Mouse (Mus musculus) urinary bladder, postnatal 4 days (tissue): ENCODE data around the gene Kars.
A peak's percentile ranks its signal among the peaks of the same experiment; 100 is the strongest.

Experiments
- DNase-seq, 2 experiments: peaks; one replicate each; pipeline ENCODE4 v3.0.0; 2021 to 2022; ENCODE audit warnings: low spot score in 2 of 2

The Kars gene

DNA sequence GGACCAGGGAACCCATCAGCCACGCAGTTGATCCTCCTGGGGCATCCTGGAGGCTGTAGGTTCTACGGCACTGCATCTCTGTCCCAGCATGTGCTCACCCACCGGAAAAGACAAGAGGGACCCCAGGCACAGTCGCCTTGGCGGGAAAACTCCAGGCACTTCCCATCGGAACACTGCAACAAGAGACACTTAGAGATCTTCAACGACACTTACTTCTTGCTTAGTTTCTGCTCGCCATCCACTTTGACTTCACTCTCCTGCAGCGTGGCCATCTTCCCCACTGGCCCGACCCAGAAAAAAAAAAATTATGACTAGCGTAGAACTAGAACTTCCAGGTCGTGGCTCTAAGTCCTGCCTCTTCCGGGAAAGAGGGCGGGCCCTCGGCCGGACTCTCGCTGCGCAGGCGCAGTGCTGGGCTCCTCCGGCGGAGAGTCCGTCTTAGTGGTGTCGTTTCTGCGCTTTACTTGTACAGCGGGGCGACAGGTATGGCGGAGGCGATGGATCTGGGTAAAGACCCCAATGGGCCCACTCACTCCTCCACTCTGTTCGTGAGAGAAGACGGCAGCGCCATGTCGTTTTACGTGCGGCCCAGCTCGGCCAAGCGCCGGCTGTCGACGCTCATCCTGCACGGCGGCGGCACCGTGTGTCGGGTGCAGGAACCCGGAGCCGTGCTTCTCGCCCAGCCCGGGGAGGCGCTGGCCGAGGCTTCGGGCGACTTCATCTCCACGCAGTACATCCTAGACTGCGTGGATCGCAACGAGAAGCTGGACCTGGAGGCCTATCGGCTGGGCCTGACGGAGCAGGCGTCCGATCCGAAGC is at the start of gene Kars, which contains the start of gene Terf2ip:
Kars (minus strand) TSS at position 327 of the 819 bp plus-strand sequence.
Terf2ip (plus strand) TSS at position 402 of the 819 bp plus-strand sequence.
- DNase-seq: peak; percentile 90 to 91

DNA sequence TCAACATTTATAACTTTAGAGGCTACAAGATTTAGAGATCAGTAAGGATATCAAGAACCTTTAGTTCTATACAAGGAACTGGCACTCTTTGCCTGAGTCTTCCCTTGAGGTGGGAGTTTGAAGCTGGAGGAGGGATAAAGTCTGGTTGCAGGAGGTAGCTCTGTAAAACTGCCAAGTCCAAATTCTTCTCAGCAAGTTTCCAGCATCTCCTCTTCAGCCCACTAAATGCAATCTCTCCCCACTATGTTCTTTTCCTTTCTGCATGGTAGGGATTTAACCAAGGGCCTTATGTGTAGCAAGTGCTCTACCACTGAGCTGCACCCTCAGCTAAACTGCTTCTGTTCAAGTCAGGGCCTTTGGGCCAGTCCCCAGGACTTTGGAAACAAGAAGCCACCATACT is 43.3 kb upstream of the Kars start:
- no peak for DNase-seq

DNA sequence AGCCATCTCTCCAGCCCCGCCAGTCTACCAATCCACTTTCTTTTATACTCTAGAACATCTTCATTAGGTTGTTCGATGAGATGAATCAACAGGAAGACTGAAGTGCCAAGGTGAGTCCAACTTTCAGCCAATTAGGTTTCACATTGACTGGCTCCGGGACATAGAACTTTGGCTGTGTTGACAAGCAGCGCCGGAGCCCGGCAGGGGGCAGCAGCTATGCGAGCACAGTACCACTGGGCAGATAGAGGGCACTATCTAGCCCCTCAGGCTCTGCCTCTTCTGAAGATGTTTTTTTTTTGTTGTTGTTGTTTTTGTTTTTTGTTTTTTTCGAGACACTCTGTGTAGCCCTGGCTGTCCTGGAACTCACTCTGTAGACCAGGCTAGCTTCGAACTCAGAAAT is 40.4 kb upstream of the Kars start:
- DNase-seq: no peak

DNA sequence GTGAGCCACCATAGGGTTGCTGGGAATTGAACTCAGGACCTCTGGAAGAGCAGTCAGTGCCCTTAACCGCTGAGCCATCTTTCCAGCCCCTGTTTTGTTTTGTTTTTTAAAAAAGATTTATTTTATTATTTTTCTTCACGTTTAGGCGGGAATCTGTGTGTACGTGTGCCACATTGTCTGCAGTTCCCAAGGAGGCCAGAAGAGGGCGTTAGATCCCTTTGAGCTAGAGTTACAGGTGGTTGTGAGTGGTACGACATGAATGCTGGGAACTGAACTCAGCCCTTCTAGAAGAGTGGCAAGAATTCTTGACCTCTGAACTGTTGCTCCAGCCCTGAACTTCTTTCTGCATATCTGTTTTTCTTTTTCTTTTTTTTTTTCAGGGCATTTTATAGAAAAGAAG is 38.9 kb upstream of the Kars start:
- DNase-seq: no peak

DNA sequence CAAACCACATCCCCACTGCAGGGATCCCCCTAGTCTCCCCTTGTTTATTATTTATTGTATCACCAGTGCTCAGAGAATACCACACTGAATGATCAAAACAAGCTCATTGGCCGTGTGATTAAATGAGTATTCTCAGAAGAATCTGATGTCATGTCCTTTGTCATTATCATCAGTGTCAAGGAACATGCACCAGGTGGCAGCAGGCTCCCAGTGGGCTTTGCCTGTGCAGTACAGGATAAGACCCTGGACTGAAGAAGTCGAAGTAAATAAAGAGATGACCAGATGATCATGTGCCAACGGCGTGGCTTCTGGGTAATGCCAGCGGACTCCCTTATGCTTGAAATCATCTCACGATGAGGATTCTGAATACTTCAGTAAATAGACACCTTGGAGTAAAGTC is 37.2 kb upstream of the Kars start:
- no peak for DNase-seq

DNA sequence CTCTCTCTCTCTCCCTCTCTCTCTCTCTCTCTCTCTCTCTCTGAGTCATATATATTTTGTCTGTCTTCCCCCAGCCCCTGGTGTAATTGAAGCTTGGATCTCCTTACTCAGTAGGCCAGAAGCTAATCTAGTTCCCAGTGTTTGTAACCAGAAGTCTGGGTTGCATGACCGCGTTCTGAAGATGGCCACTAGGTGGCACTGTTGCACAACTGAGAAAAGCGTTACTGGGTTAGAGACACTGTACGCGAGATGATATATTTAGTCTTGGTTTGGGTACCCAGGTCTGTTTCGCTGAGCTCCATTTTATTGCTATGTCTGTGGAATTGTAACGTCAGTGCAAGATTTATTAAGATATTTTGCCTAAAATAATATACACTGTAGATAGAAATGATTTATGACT is 34.8 kb upstream of the Kars start:
- DNase-seq: peak; percentile 38 to 84

DNA sequence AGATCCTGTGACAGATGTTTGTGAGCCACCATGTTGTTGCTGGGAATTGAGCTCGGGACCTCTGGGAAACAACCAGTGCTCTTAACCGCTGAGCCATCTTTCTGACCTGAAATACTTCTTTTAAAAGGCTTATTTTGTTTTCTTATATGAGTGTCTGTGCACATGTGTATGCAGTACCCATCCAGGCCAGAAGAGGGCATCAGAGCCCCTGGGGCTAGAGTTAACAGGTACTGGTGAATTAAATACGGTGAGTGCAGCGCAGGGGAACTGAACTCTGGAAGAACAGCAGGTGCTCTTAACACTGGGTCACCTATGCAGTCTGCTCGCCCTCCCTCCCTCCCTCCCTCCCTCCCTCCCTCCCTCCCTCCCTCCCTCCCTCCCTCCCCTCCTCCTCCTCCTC is 34.1 kb upstream of the Kars start:
- no peak for DNase-seq

DNA sequence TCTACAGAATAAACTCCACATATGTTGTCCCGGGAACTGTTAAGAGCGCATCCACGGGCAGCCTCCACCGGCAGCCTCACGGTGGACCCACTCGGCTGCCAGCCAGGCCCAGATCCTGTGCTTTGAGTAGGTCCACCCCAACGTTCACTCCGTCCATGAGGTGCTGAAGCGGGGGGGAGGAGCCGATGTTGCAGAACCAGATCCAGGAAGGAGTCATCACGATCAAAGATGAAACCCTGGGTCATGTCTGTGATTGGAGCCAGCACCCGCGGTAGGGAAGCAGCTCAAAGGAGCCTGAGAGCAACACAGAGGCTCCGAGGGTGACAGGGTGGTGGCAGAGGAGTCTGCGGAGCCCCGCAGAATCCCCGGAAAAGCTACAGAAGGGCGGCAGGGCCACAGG is 26.4 kb upstream of the Kars start:
- no peak for DNase-seq

DNA sequence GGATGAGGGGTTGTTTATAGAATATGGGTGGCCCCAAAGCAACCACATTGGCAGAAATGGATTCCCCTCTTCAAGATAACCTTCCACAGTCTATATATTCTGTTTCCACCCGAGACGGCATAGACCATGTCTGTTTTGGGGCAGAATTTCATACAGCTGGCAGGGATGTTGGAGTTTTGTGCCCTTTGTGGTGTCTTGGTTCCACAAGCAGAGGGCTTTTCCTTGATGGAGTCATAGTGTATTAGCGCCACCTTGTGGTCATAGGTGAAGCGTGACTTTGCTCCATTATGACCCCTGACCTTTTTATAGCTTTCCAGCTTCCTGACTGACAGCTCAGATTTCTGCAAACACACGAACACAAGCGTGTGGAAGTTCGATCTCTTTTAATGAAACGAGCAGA is 23.5 kb upstream of the Kars start:
- DNase-seq: no peak

DNA sequence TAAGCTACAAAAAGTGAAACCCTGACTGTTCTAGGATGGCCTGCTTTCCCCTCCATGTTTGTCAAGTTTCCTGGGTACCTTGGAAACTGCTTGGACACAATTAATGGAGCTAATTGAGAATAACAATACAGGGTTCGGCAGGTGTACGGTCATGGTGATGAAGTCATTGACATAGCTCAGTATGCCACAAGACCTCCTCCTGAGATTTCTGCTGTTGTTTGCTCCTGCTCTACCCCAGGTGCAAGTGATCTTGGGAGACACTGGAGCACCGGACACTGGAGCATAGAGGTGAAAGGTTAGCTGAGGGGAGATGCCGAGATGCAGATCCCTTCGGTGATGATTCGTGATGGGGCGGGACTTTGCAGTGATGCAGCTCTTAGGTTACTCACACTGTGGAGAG is 21.9 kb upstream of the Kars start:
- no peak for DNase-seq

DNA sequence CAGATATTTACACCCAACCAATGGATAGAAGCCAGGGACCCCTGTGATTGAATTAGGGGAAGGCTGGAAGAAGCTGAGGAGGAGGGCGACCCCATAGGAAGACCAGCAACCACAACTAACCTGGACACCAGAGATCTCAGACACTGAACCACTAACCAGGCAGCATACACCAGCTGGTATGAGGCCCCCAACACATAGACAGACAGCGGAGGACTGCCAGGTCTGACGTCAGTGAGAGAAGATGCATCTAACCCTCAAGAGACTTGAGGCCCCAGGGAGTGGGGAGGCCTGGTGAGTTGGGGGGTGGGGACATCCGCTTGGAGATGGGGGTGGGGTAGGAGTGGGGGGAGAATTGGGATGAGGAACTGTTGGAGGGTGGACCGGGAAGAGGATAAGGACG is 19.5 kb upstream of the Kars start:
- DNase-seq: no peak

DNA sequence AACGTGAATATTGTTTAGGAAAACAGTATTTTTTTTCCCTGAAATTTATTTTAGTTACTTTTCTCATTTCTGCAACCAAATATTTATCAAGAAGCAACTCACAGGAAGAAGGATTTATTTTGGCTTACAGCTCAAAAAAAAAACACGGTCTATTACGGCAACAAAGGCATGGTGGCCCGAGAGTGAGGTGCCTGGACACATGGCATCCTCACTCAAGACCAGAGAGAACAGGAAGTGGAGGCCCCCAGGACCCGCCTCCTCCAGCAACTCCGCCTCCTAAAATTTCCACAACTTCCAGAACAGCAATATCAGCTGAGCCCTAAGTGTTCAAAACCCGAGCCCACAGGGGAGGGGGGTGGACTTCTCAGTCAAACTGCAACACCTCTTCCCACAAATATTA is 18.3 kb upstream of the Kars start:
- no peak for DNase-seq

DNA sequence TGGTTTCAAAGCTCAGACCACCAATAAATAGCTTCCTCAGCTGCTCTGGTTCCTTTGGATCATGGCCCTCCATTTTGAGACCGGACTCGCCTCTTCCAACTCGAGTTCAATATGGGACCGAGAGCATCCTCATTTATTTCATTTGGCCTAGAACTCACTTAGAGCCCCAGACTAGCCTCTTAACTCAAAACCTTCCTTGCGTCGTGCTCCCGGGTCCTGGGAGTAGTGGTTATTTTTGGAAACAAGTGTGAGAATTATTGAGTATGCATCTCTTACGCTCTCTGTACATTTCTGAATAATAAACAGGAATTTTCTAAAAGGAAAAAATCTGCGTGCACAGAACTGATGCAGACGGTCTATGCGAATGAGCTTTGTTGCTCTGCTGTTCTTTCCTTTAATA is 3.8 kb upstream of the Kars start, which contains the start of gene Gm6793:
Gm6793 (minus strand) TSS at position 101 of the 400 bp plus-strand sequence.
- DNase-seq: no peak

DNA sequence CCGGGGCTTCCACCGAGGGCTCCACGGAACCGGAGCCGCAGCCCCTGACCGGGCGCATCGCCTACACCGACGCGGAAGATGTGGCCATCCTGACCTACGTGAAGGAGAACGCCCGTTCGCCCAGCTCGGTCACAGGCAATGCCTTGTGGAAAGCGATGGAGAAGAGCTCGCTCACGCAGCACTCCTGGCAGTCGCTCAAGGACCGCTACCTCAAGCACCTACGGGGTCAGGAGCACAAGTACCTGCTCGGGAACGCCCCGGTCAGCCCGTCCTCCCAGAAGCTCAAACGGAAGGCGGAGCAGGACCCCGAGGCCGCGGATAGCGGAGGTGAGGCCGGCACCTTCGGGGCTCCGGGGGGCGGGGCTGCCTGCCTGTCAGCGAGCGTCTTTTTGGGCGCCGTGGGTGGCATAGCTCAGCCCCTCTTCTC is 706 bp upstream of the Kars start:
- DNase-seq: peak in 1 of 2 experiments; percentile 26

DNA sequence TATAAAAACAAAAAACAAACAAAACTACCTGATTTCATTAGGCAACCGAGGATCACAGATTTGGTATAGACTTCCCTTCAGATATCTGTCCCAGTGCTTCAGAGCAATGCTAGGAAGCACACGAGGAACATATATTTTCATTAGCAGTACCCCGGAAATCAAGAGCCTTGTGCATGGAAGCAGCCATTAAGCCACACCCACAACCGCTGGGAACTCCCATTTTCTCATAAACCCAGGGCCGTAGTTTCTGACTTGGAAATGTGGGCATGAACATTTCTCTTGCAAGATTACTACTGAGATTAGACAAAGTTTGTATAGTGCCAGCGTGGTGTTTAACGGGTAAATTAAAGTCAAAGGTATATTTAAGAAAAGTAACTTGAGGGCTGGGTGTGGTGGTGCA is 1.6 kb downstream of the Kars start:
- DNase-seq: no peak

DNA sequence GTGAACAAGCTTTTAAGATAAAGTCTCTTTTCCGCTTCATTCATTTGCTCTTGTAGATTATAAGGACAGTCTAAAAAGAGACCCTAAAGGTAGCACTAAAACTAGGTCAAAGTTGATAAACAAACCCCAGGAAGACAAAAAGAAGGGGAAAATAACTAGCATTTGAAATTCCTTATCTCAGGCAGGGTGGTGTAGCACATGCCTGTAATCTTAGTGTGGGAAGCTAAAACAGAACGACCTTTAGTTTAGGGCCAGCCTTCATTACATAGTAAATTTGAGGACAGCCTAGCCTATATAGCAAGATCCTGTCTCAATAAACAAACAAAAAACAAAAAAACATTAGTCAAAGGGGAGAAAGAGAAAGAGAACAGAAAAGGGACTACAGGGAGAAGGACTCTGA is 3.5 kb downstream of the Kars start:
- no peak for DNase-seq

DNA sequence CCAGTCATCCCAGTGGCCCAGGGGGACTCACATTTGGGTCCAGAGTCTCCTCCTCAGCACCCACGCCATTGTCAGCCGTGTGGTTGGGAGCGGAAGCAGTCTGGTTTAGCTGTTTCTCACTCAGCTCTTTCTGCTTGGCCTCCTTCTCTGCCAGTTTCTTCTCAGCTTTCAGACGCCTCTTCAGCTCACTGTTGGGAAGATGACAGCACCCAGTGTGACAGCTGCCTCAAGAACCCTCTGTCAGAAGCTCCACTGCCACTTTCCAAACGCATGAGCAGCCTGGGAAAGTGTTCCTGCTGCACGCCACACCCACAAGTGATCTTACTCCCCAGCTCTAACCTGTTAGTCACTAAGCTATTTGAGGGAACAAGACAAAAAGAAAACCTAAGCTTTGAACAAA is 5.5 kb downstream of the Kars start:
- DNase-seq: no peak

DNA sequence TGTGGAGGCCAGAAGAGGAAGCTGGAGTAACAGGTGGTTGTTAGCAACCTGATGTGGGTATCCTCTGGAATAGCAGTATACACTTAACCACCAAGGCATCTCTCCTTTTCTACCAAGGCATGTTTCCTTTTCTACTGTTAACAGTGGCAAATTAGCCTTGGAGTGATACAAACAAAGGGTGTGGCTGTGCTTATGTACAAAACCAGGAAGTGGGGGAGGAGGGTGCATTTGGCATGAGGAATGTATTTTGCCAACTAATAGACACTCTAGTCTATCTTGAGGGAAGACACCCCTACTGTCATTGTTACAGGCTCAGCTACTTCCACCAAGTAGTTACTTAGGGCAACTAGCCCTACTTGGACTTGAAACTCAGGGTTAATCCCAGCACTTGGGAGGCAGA is 6.4 kb downstream of the Kars start:
- no peak for DNase-seq

DNA sequence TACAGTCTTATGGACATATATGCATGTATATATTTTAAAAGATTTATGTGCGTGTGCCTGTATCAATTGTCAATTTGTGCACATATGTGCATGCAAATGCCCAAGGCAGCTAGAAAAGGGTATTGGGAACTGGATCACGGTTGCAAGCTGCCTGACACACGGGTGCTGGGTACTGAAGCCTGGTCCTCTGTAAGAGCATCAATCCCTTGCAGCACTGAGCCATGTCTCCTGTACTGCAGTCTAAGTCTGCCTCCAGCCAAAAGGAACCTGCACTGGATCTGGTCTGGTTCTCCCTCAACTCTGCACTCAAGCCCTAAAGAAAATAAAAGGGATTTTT is 18.5 kb downstream of the Kars start:
- DNase-seq: no peak

DNA sequence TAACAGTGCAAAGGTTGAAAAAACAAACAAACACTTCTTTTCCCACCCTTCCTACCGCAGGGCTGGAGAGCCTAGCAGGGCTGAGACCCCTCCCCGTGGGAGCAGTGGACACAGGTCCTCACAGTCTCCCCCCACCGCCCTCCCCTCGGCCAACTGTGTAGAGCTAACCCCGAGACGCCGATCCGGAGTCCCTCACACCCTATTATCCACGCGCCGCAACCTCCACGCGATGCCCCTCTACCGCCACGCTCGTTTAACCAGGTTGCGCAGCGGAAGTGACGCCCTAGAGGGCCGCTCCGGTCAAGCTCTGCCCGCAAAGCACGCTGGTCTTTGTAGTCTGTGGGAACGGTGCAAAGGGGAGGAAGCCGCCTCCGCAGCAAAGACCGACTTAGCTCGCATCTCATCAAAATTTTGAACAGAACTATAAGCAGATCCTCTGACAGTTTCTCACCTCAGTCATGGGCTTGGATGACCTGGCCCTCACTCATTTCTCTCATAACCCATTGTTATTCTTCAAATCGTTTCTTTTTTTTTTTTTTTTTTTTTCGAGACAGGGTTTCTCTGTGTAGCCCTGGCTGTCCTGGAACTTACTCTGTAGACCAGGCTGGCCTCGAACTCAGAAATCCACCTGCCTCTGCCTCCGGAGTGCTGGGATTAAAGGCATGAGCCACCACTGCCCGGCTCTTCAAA is 19.0 kb downstream of the Kars start, which contains the start of gene Adat1:
Adat1 (minus strand) TSS at position 290 of the 690 bp plus-strand sequence.
- DNase-seq: peak; percentile 71 to 83

DNA sequence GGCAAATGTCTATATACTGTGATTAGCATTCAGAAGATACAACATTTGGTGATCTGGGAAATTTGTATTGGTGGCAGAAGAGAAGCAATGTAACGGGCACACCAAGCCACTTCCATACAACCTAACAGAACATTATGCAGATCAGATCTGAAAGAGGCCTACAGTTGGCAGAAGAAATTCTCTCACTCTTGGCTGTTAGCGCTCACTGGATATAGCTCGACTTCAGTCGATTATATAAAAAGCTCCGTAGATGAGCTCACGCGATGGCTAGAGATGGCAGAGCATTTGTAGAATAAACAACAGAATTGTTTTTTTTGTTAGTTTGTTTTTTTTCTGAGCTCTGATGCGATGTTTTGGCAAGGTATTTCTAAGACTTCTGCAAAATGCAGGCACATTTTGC is 19.8 kb downstream of the Kars start:
- no peak for DNase-seq

DNA sequence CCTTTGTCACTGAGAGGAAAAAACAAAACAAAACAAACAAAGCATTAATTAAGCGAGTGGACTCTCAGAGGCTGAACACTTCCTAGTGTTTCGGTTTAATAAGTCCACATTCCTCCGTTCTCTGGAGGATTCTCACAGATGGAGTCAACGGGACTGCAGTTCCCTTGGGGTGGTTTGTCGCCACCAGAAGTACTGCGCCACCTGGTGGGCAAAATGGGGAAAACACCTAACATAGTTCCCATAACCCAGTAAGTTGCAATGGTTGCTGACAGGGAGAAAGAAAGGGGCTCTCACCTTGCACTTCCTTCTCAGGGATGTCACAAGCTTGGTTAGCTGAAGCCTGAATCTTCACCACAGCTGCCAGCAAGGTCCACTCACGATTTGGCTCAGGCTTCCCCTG is 21.2 kb downstream of the Kars start:
- DNase-seq: peak; percentile 53 to 80

DNA sequence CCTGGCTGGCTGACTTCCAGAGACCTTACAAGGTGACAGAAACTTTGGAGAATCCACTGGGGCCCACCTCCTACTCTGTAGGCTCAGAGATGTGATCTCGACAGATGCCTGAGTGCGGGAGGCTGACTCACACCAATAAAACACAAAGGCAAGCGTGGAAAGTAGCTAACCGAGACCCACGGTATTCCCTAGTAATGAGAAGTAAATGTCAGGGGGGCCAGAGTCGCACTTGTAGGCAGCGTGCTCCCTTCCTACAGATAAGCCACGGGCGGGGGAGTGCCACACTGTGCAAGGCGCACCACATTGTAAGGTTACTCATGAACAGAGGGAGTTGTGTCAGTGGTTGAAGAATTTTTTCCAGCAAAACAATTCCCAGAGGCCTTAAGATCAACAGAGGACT is 26.6 kb downstream of the Kars start:
- DNase-seq: no peak
